Mouse (Mus musculus) left cerebral cortex, postnatal 36 days (tissue): ENCODE measurements around the gene Ldb2. TPM values are rescaled to one million over a fixed set of nuclear protein-coding genes. Genes with fewer than 3 reads are reported as not detected.

Experiments
- DNase-seq, 2 experiments: peaks; one replicate each; pipeline ENCODE4 v3.0.0; 2021 to 2022; ENCODE audit warnings: low spot score in 2 of 2, mixed read lengths in 1 of 2
- intact Hi-C: fragments of 180-260 bp; cut with DNase I; formaldehyde crosslinking; loops from one replicate; pipeline ENCODE4 v1.15.1; 2025
- total RNA-seq, 2 experiments: library from RNA; stranded (reverse); gene quantifications; 2 replicates each; pipeline ENCODE4 v1.2.3; 2021

The Ldb2 gene
- total RNA-seq, 2 experiments from 2014 or later, result 56.4 to 59.4 TPM

GRCm38 (mm10) chr5:44576682-44577349 is 222.7 kb downstream of the Ldb2 start:
- DNase-seq, result no peak
- intact Hi-C loops, result no loop called here

- DNase-seq, result no peak
- intact Hi-C loops, result no loop called here
Observed at GRCm38 (mm10) chr5:44574681-44575080, 224.8 kb downstream of the Ldb2 start.

- no peak for DNase-seq
- intact Hi-C loops, result no loop called here
Observed at GRCm38 (mm10) chr5:44553765-44554352, 245.6 kb downstream of the Ldb2 start.

GRCm38 (mm10) chr5:44553155-44553554 is 246.3 kb downstream of the Ldb2 start:
- intact Hi-C loops, result no loop called here
- DNase-seq, result no peak

- intact Hi-C loops, result no loop called here
- no peak for DNase-seq
Observed at GRCm38 (mm10) chr5:44552121-44552520, 247.4 kb downstream of the Ldb2 start.

GRCm38 (mm10) chr5:44548468-44548867 is 251.0 kb downstream of the Ldb2 start:
- intact Hi-C loops, result no loop called here

GRCm38 (mm10) chr5:44543472-44544132 is 255.9 kb downstream of the Ldb2 start:
- intact Hi-C loops, result no loop called here
- DNase-seq, result no peak

More at GRCm38 (mm10) chr5:44548468-44548867, 251.0 kb downstream of the Ldb2 start:
- no peak for DNase-seq

GRCm38 (mm10) chr5:44541748-44542147 is 257.7 kb downstream of the Ldb2 start:
- no peak for DNase-seq
- intact Hi-C loops, result no loop called here

- no peak for DNase-seq
- intact Hi-C loops, result no loop called here
Observed at GRCm38 (mm10) chr5:44538687-44539086, 260.8 kb downstream of the Ldb2 start.

- peak; percentile 71 to 80 for DNase-seq
- intact Hi-C loops, result no loop called here
Observed at GRCm38 (mm10) chr5:44538000-44538395, 261.5 kb downstream of the Ldb2 start.

- intact Hi-C loops, result no loop called here
- no peak for DNase-seq
Observed at GRCm38 (mm10) chr5:44537316-44537999, 262.0 kb downstream of the Ldb2 start.

- no peak for DNase-seq
- intact Hi-C loops, result no loop called here
Observed at GRCm38 (mm10) chr5:44529466-44529865, 270.0 kb downstream of the Ldb2 start.

- no peak for DNase-seq
Observed at GRCm38 (mm10) chr5:44529001-44529400, 270.5 kb downstream of the Ldb2 start.

GRCm38 (mm10) chr5:44505221-44505620 is 294.3 kb downstream of the Ldb2 start:
- intact Hi-C loops, result no loop called here
- DNase-seq, result no peak

More at GRCm38 (mm10) chr5:44529001-44529400, 270.5 kb downstream of the Ldb2 start:
- intact Hi-C loops, result no loop called here

GRCm38 (mm10) chr5:44504786-44505185 is 294.7 kb downstream of the Ldb2 start:
- no peak for DNase-seq
- intact Hi-C loops, result no loop called here

- intact Hi-C loops, result no loop called here
- DNase-seq, result no peak
Observed at GRCm38 (mm10) chr5:44498229-44498628, 301.3 kb downstream of the Ldb2 start.

- intact Hi-C loops, result no loop called here
- no peak for DNase-seq
Observed at GRCm38 (mm10) chr5:44496854-44497253, 302.6 kb downstream of the Ldb2 start.

GRCm38 (mm10) chr5:44495092-44495491 is 304.4 kb downstream of the Ldb2 start:
- intact Hi-C loops, result no loop called here

GRCm38 (mm10) chr5:44494133-44494532 is 305.3 kb downstream of the Ldb2 start:
- intact Hi-C loops, result no loop called here
- DNase-seq, result no peak

More at GRCm38 (mm10) chr5:44495092-44495491, 304.4 kb downstream of the Ldb2 start:
- no peak for DNase-seq

GRCm38 (mm10) chr5:44491526-44491925 is 308.0 kb downstream of the Ldb2 start:
- DNase-seq, result no peak
- intact Hi-C loops, result no loop called here
